Mouse (Mus musculus) small intestine, adult 2 months (tissue): ENCODE data around the gene Pgd. TPM values are rescaled to one million over a fixed set of nuclear protein-coding genes. Genes with fewer than 3 reads are reported as not detected.

Experiments
- H3K27ac ChIP-seq: fragments of 200-500 bp; 2 replicates; pipeline ENCODE4 v1.5.1; 2012; ENCODE audit warnings: low read depth, low read length, control low read depth, inconsistent platforms; ENCODE audit not compliant: insufficient read depth
- H3K27me3 ChIP-seq: fragments of 200-500 bp; 2 replicates; pipeline ENCODE4 v1.6.1; 2012; ENCODE audit warnings: mild to moderate bottlenecking, moderate library complexity, low read length, inconsistent platforms; ENCODE audit not compliant: control insufficient read depth, insufficient read depth
- H3K36me3 ChIP-seq: fragments of 200-500 bp; 2 replicates; pipeline ENCODE4 v1.6.1; 2012; ENCODE audit warnings: mild to moderate bottlenecking, low read length, control low read depth, inconsistent platforms; ENCODE audit not compliant: control insufficient read depth, insufficient read depth
- H3K4me1 ChIP-seq: fragments of 200-500 bp; 2 replicates; pipeline ENCODE4 v1.6.1; 2012; ENCODE audit warnings: low read length, inconsistent platforms, mixed read lengths; ENCODE audit not compliant: control insufficient read depth, insufficient read depth, insufficient read length
- H3K4me3 ChIP-seq: fragments of 200-500 bp; 2 replicates; pipeline ENCODE4 v1.5.1; 2012; ENCODE audit warnings: low read depth, mild to moderate bottlenecking, control low read depth, inconsistent platforms, low read length, moderate library complexity
- CTCF ChIP-seq: fragments of 200-500 bp; IDR thresholded peaks from 2 replicates; pipeline ENCODE4 v1.5.1; 2012; ENCODE audit warnings: low read depth, mild to moderate bottlenecking, control low read depth, inconsistent platforms, low read length, moderate library complexity, mixed read lengths; ENCODE audit not compliant: insufficient replicate concordance, insufficient read length; ENCODE audit errors: extremely low read depth
- POLR2A ChIP-seq: fragments of 200-500 bp; IDR thresholded peaks from 2 replicates; pipeline ENCODE4 v1.6.1; 2012; ENCODE audit warnings: low read depth, mild to moderate bottlenecking, control low read depth, inconsistent platforms, low read length, moderate library complexity
- WGBS: fragments of 180-500 bp; shearing (Covaris S2); methylation state at CpG from one replicate; pipeline ENCODE4 v1.1.7; 2018; 5-methylcytosine and 5-hydroxymethylcytosine counted together
- polyA plus RNA-seq: library from polyadenylated mRNA; depleted of rRNA; stranded (reverse); fragments of >200 nt; gene quantifications from 2 replicates; pipeline ENCODE4 v1.2.3, GENCODE M21; 2012

The Pgd gene
- polyA plus RNA-seq, 1 experiment = 292 TPM

- no peaks in the 10 kb centered on the region for H3K36me3 ChIP-seq
- no peaks in the 10 kb centered on the region; the same call in 1 of the 2 replicates for H3K4me1 ChIP-seq
- no peak for TF ChIP-seq POLR2A
- TF ChIP-seq CTCF = peak; percentile 95
- 1% methylated on average over 68 of the region's 68 CpGs for WGBS
- H3K27ac ChIP-seq = peak within 1 kb of the TSS; percentile 0; the same call in 1 of the 2 replicates
- H3K4me3 ChIP-seq = peak within 1 kb of the TSS; percentile 75
- H3K27me3 ChIP-seq = no peaks in the 10 kb centered on the region
Observed at GRCm38 (mm10) chr4:149136982-149137770, 29.4 kb downstream of the Pgd start, which contains the start of gene Cenps. Gene Cenps (minus strand): TSS chr4:149137629.

- H3K36me3 ChIP-seq = no peaks in the 10 kb centered on the region
- H3K27ac ChIP-seq = no peak overlapping the region
- H3K4me1 ChIP-seq = no peaks in the 10 kb centered on the region; the same call in 1 of the 2 replicates
- no peaks in the 10 kb centered on the region for H3K27me3 ChIP-seq
- TF ChIP-seq CTCF (no peak), POLR2A (no peak)
- H3K4me3 ChIP-seq = peak overlapping the region; percentile 75; the same call in 1 of the 2 replicates
- 77% methylated on average over 18 of the region's 18 CpGs for WGBS
Observed at GRCm38 (mm10) chr4:149136116-149136850, 30.3 kb downstream of the Pgd start.

GRCm38 (mm10) chr4:149133395-149133794, 33.2 kb downstream of the Pgd start:
- Histone ChIP-seq H3K4me3 (no peak overlapping the region), H3K27ac (no peak overlapping the region), H3K4me1 (no peaks in the 10 kb centered on the region; the same call in 1 of the 2 replicates), H3K27me3 (no peaks in the 10 kb centered on the region), H3K36me3 (no peaks in the 10 kb centered on the region)
- 67% methylated on average over 5 of the region's 5 CpGs for WGBS
- TF ChIP-seq POLR2A (no peak), CTCF (no peak)

- 56% methylated on average over 21 of the region's 21 CpGs for WGBS
- no peaks in the 10 kb centered on the region for H3K27me3 ChIP-seq
- H3K27ac ChIP-seq = no peak overlapping the region
- H3K36me3 ChIP-seq = no peaks in the 10 kb centered on the region
- TF ChIP-seq CTCF = no peak
- TF ChIP-seq POLR2A = no peak
- H3K4me3 ChIP-seq = no peak overlapping the region
- H3K4me1 ChIP-seq = no peaks in the 10 kb centered on the region
Observed at GRCm38 (mm10) chr4:149131789-149132565, 34.6 kb downstream of the Pgd start.

- Histone ChIP-seq H3K4me1 (no peaks in the 10 kb centered on the region), H3K27me3 (no peaks in the 10 kb centered on the region), H3K4me3 (no peak overlapping the region), H3K36me3 (no peaks in the 10 kb centered on the region), H3K27ac (no peak overlapping the region)
- TF ChIP-seq CTCF (no peak), POLR2A (no peak)
- WGBS = 93% methylated on average over 23 of the region's 23 CpGs
Observed at GRCm38 (mm10) chr4:149131021-149131752, 35.4 kb downstream of the Pgd start.

GRCm38 (mm10) chr4:149128467-149128866, 38.1 kb downstream of the Pgd start:
- Histone ChIP-seq H3K4me3 (no peak overlapping the region), H3K4me1 (no peaks in the 10 kb centered on the region), H3K27me3 (no peaks in the 10 kb centered on the region), H3K27ac (no peak overlapping the region), H3K36me3 (no peaks in the 10 kb centered on the region)
- TF ChIP-seq POLR2A (no peak), CTCF (no peak)
- 82% methylated on average over 18 of the region's 18 CpGs for WGBS
